Mouse (Mus musculus) ES-E14 (cell line): Measurements from ENCODE around the gene Gdf11. TPM values are rescaled to one million over a fixed set of nuclear protein-coding genes. Genes with fewer than 3 reads are reported as not detected.

Experiments used
- DNase-seq: peaks from one replicate; pipeline ENCODE4 v3.0.0-alpha.2; 2013; ENCODE audit warnings: low read depth, low spot score
- H3K27ac ChIP-seq: 2 replicates; pipeline ENCODE4 v1.5.1; 2012; ENCODE audit warnings: low read depth, mild to moderate bottlenecking, low read length, moderate library complexity, mixed read lengths; ENCODE audit not compliant: poor library complexity, insufficient read depth, severe bottlenecking
- H3K36me3 ChIP-seq: 2 replicates; pipeline ENCODE4 v1.6.1; 2012; ENCODE audit warnings: mild to moderate bottlenecking, low read length, moderate library complexity, mixed read lengths; ENCODE audit not compliant: control insufficient read depth, poor library complexity, insufficient read depth, severe bottlenecking
- H3K4me1 ChIP-seq, 2 experiments: fragments of 150-350 bp in 1 of 2; sonication (generic) in 1 of 2; 2 replicates each; pipeline ENCODE4 v1.6.1; 2012; ENCODE audit warnings: low read length in 2 of 2, mild to moderate bottlenecking in 1 of 2, mixed read lengths in 1 of 2; ENCODE audit not compliant: control insufficient read depth in 2 of 2, insufficient read depth in 2 of 2, poor library complexity in 1 of 2
- H3K4me3 ChIP-seq, 2 experiments: fragments of 150-350 bp in 1 of 2; sonication (generic) in 1 of 2; 2 replicates each; pipeline ENCODE4 v1.5.1; 2012; ENCODE audit warnings: low read length in 2 of 2, low read depth in 1 of 2, mild to moderate bottlenecking in 1 of 2, mixed read lengths in 1 of 2; ENCODE audit not compliant: insufficient read depth in 1 of 2, poor library complexity in 1 of 2, severe bottlenecking in 1 of 2
- H3K9ac ChIP-seq: 2 replicates; pipeline ENCODE4 v1.6.1; 2012; ENCODE audit warnings: low read depth, mild to moderate bottlenecking, low read length, mixed read lengths; ENCODE audit not compliant: poor library complexity, insufficient read depth, severe bottlenecking
- H3K9me3 ChIP-seq: fragments of 150-350 bp; sonication (generic); 2 replicates; pipeline ENCODE4 v1.6.1; 2012; ENCODE audit warnings: low read depth, mild to moderate bottlenecking, low read length; ENCODE audit not compliant: control insufficient read depth, insufficient read depth
- CHD2 ChIP-seq: IDR thresholded peaks from 2 replicates; pipeline ENCODE4 v1.6.1; 2014; ENCODE audit warnings: mild to moderate bottlenecking, low read depth, low read length, inconsistent platforms
- HCFC1 ChIP-seq: IDR thresholded peaks from 2 replicates; pipeline ENCODE4 v1.6.1; 2012; ENCODE audit warnings: low read length, inconsistent platforms, borderline replicate concordance; ENCODE audit not compliant: insufficient read depth
- MAFK ChIP-seq: IDR thresholded peaks from 2 replicates; pipeline ENCODE4 v1.6.1; 2014; ENCODE audit warnings: mild to moderate bottlenecking, low read depth, low read length, inconsistent platforms; ENCODE audit not compliant: insufficient read depth
- ZC3H11A ChIP-seq: IDR thresholded peaks from 2 replicates; pipeline ENCODE4 v1.6.1; 2012; ENCODE audit warnings: low read depth, mild to moderate bottlenecking, inconsistent platforms, low read length, borderline replicate concordance
- ZNF384 ChIP-seq: IDR thresholded peaks from 2 replicates; pipeline ENCODE4 v1.6.1; 2012; ENCODE audit warnings: low read depth, low read length, inconsistent platforms
- in situ Hi-C, 2 experiments: fragments of 600-800 bp; cut with MboI; formaldehyde crosslinking; loops; one replicate each; pipeline ENCODE4 v1.15.1; 2025; ENCODE audit warnings: low sequenced_read_pairs in 2 of 2, inconsistent platforms in 1 of 2; ENCODE audit not compliant: unreplicated experiment in 2 of 2
- total RNA-seq: library from RNA; depleted of rRNA; stranded (reverse); fragments of 300-350 nt; gene quantifications from 2 replicates; pipeline ENCODE4 v1.2.3, GENCODE M21; 2012; rRNA removed

Gene Gdf11
- 3.1 and 4.6 TPM in 2 replicates for total RNA-seq

GRCm38 (mm10) chr10:128891296-128892094 lies at the start of gene Gdf11:
Gene Gdf11 (minus strand): TSS chr10:128891718.
- TF ChIP-seq CHD2, result no peak
- no peak for TF ChIP-seq ZNF384
- TF ChIP-seq ZC3H11A, result no peak
- peak within 1 kb of the TSS; percentile 84 to 85 for H3K4me3 ChIP-seq
- in situ Hi-C loops, result loop anchor here in 1 of 2 experiments (10.0 kb wide), 1 partner anchor 157 kb away; no protein-coding TSS in a partner anchor
- H3K9ac ChIP-seq, result peak within 1 kb of the TSS; percentile 72
- H3K36me3 ChIP-seq, result peaks cover 5% of the 10 kb centered on the region; the same call in 1 of the 2 replicates
- peaks cover 6 to 17% of the 10 kb centered on the region in 2 experiments; a peak in 2 of 4 replicates for H3K4me1 ChIP-seq
- H3K27ac ChIP-seq, result no peak within 1 kb of the TSS
- DNase-seq, result no peak
- no peaks in the 10 kb centered on the region for H3K9me3 ChIP-seq

- H3K9me3 ChIP-seq, result no peaks in the 10 kb centered on the region
- DNase-seq, result no peak
- H3K4me1 ChIP-seq, result no peaks in the 10 kb centered on the region
- TF ChIP-seq ZC3H11A (no peak), HCFC1 (no peak), CHD2 (no peak), ZNF384 (no peak), MAFK (no peak)
- H3K27ac ChIP-seq, result no peak overlapping the region
- in situ Hi-C loops, result no loop called here
- H3K4me3 ChIP-seq, result no peak overlapping the region
- no peaks in the 10 kb centered on the region for H3K36me3 ChIP-seq
- H3K9ac ChIP-seq, result no peak overlapping the region
These were observed 49.0 kb upstream of the Gdf11 start for GRCm38 (mm10) chr10:128940475-128941061.

DNA sequence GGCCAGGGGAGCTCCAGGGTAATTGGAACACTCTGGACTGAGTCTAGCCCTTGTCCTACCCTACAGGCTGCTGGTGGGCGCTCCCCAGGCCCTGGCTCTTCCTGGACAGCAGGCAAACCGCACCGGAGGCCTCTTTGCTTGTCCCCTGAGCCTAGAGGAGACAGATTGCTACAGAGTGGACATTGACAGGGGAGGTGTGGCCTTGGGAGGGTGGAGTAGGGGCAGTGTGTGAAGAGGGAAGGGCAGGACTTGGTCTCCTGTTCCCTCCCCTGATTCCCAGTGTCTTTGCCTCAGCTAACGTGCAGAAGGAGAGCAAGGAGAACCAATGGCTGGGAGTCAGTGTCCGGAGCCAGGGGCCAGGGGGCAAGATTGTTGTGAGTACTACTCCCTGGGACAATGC lies 47.5 kb upstream of the Gdf11 start:
- TF ChIP-seq ZNF384 (no peak), CHD2 (no peak), MAFK (no peak), ZC3H11A (no peak), HCFC1 (no peak)
- H3K36me3 ChIP-seq, result no peaks in the 10 kb centered on the region

DNA sequence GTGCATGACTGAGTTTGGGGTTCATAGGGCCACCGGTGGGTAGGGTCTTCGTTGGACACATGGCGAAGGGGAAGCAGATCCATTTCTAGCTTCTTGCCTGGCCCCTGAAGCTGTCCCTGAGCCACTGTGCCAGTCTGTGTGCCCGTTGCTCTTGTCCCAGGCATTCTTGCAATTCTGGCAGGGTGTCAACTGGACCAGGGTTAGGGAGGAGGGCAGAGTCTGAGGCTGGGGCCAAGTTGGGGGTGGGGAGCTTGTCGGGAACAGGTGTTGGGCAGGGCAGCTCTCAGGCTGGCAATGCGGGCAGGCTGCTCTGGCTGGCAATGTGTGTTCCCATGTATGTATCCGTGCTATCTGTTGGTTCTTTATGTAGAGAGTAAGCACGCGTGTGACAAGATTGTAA lies 46.9 kb upstream of the Gdf11 start:
- Histone ChIP-seq H3K27ac (no peak overlapping the region), H3K4me3 (no peak overlapping the region), H3K9ac (no peak overlapping the region), H3K9me3 (no peaks in the 10 kb centered on the region), H3K36me3 (no peaks in the 10 kb centered on the region), H3K4me1 (peaks cover 0 to 2% of the 10 kb centered on the region in 2 experiments; a peak in 1 of 4 replicates)
- no peak for DNase-seq
- TF ChIP-seq ZNF384 (no peak), CHD2 (no peak), HCFC1 (no peak), ZC3H11A (no peak), MAFK (no peak)
- in situ Hi-C loops, result no loop called here

More for the DNA sequence above, 47.5 kb upstream of the Gdf11 start:
- H3K27ac ChIP-seq, result no peak overlapping the region
- DNase-seq, result no peak
- in situ Hi-C loops, result no loop called here
- H3K4me1 ChIP-seq, result peaks cover 0 to 2% of the 10 kb centered on the region in 2 experiments; a peak in 1 of 4 replicates
- no peak overlapping the region for H3K9ac ChIP-seq
- H3K4me3 ChIP-seq, result no peak overlapping the region
- H3K9me3 ChIP-seq, result no peaks in the 10 kb centered on the region
